Mouse (Mus musculus) cerebellum, adult 8-10 months (tissue): ENCODE data around the gene Bbc3.
"Not testable (repeated sequence)": the region's sequence is repeated elsewhere in the genome, so short reads cannot be mapped to it uniquely, and the experiment has no call there.

ENCODE experiments used
- DNase-seq: peaks from one replicate; pipeline ENCODE4 v3.0.0; 2022

Bbc3 gene

GRCm38 (mm10) chr7:16294837-16295236 lies 13.4 kb upstream of the Bbc3 start:
- DNase-seq: peak; percentile 96

- DNase-seq: peak; percentile 73
These were observed 12.8 kb upstream of the Bbc3 start for GRCm38 (mm10) chr7:16295321-16295900.

- DNase-seq: no peak
These were observed 12.0 kb upstream of the Bbc3 start for GRCm38 (mm10) chr7:16296146-16296545.

- peak; percentile 86 for DNase-seq
These were observed 11.3 kb upstream of the Bbc3 start for GRCm38 (mm10) chr7:16296766-16297390.

GRCm38 (mm10) chr7:16297616-16298015 lies 10.6 kb upstream of the Bbc3 start:
- no peak for DNase-seq

- DNase-seq: no peak
These were observed 9.3 kb upstream of the Bbc3 start for GRCm38 (mm10) chr7:16298927-16299326.

- DNase-seq: peak; percentile 93
These were observed 8.7 kb upstream of the Bbc3 start for GRCm38 (mm10) chr7:16299419-16300035.

- not testable (repeated sequence) for DNase-seq
These were observed 1.1 kb upstream of the Bbc3 start for GRCm38 (mm10) chr7:16307141-16307540.

GRCm38 (mm10) chr7:16308555-16309317 lies 543 bp downstream of the Bbc3 start:
- DNase-seq: no peak

- peak; percentile 89 for DNase-seq
These were observed 1.3 kb downstream of the Bbc3 start for GRCm38 (mm10) chr7:16309318-16310019.

- DNase-seq: peak; percentile 90
These were observed 1.9 kb downstream of the Bbc3 start for GRCm38 (mm10) chr7:16310020-16310520.

GRCm38 (mm10) chr7:16310521-16311452 lies 2.6 kb downstream of the Bbc3 start:
- peak; percentile 48 for DNase-seq

GRCm38 (mm10) chr7:16311453-16312004 lies 3.3 kb downstream of the Bbc3 start:
- DNase-seq: no peak

- DNase-seq: peak; percentile 53
These were observed 3.9 kb downstream of the Bbc3 start for GRCm38 (mm10) chr7:16312011-16312671.

- peak; percentile 51 for DNase-seq
These were observed 4.6 kb downstream of the Bbc3 start for GRCm38 (mm10) chr7:16312672-16313311.

GRCm38 (mm10) chr7:16313481-16314220 lies 5.5 kb downstream of the Bbc3 start:
- peak; percentile 82 for DNase-seq

- DNase-seq: no peak
These were observed 6.1 kb downstream of the Bbc3 start for GRCm38 (mm10) chr7:16314221-16314775.

GRCm38 (mm10) chr7:16315222-16315759 lies 7.1 kb downstream of the Bbc3 start:
- no peak for DNase-seq

GRCm38 (mm10) chr7:16317094-16317493 lies 8.9 kb downstream of the Bbc3 start:
- DNase-seq: no peak
